Mouse (Mus musculus) intestine, embryonic 14.5 days (tissue): ENCODE results near the gene Gm21994. TPM values are rescaled to one million over a fixed set of nuclear protein-coding genes. Genes with fewer than 3 reads are reported as not detected.
"Not testable (repeated sequence)": the region's sequence is repeated elsewhere in the genome, so short reads cannot be mapped to it uniquely, and the experiment has no call there.

Source experiments
- ATAC-seq: fragments of 200-750 bp; cut with Nextera tagmentation; replicated peaks from 2 replicates; pipeline ENCODE4 v1.8.0; 2017; ENCODE audit warnings: low read depth, moderate number of reproducible peaks, moderate TSS enrichment, moderate library complexity; ENCODE audit not compliant: low FRiP score, low TSS enrichment
- DNase-seq: peaks from one replicate; pipeline ENCODE4 v3.0.0-alpha.2; 2018; ENCODE audit warnings: low spot score
- H3K27ac ChIP-seq: fragments of 300-500 bp; sonication (generic); 2 replicates; pipeline ENCODE4 v1.5.1; 2014; ENCODE audit warnings: low read depth, mild to moderate bottlenecking, control low read depth
- H3K27me3 ChIP-seq: fragments of 300-500 bp; sonication (generic); replicated peaks from 2 replicates; pipeline ENCODE4 v1.6.1; 2014; ENCODE audit warnings: low read length, control low read depth; ENCODE audit not compliant: control insufficient read depth, insufficient read depth
- H3K36me3 ChIP-seq: fragments of 300-500 bp; sonication (generic); 2 replicates; pipeline ENCODE4 v1.6.1; 2014; ENCODE audit warnings: low read length, control low read depth; ENCODE audit not compliant: control insufficient read depth, insufficient read depth
- H3K4me1 ChIP-seq: fragments of 300-500 bp; sonication (generic); replicated peaks from 2 replicates; pipeline ENCODE4 v1.6.1; 2014; ENCODE audit warnings: low read length, control low read depth, mixed read lengths; ENCODE audit not compliant: control insufficient read depth, insufficient read depth
- H3K4me2 ChIP-seq: fragments of 300-500 bp; sonication (generic); 2 replicates; pipeline ENCODE4 v1.6.1; 2014; ENCODE audit warnings: low read length
- H3K4me3 ChIP-seq: fragments of 300-500 bp; sonication (generic); 2 replicates; pipeline ENCODE4 v1.5.1; 2014; ENCODE audit warnings: low read depth, low read length, control low read depth, mixed read lengths
- H3K9ac ChIP-seq: fragments of 300-500 bp; sonication (generic); 2 replicates; pipeline ENCODE4 v1.6.1; 2014; ENCODE audit warnings: mild to moderate bottlenecking, low read length
- H3K9me3 ChIP-seq: fragments of 300-500 bp; sonication (generic); 2 replicates; pipeline ENCODE4 v1.6.1; 2016; ENCODE audit warnings: low read length, control low read depth; ENCODE audit not compliant: control insufficient read depth
- WGBS: fragments of 180-500 bp; shearing (Covaris S2); extraction: QIAGEN DNeasy Blood & Tissue Kit; methylation state at CpG from one replicate; pipeline ENCODE4 v1.1.7; 2014; 5-methylcytosine and 5-hydroxymethylcytosine counted together
- polyA plus RNA-seq: library from polyadenylated mRNA; unstranded; fragments of >200 nt; fragmentation: Nextera tagmentation; extraction: Ambion mirVana; gene quantifications from 2 replicates; pipeline ENCODE4 v1.2.1, GENCODE M21; 2014

The Gm21994 gene
- 3.9 and 4.2 TPM in 2 replicates for polyA plus RNA-seq

- not testable (repeated sequence) for H3K9ac ChIP-seq, ATAC-seq, H3K4me2 ChIP-seq, H3K27me3 ChIP-seq, H3K4me3 ChIP-seq, H3K9me3 ChIP-seq, H3K36me3 ChIP-seq, H3K4me1 ChIP-seq, H3K27ac ChIP-seq, DNase-seq
- WGBS = 54% methylated on average over 2 of the region's 2 CpGs
Observed at GRCm38 (mm10) chr2:150255491-150255890, at the start of gene Gm21994. Gene Gm21994 (minus strand): TSS chr2:150255591.

GRCm38 (mm10) chr2:150299096-150299495 is 43.7 kb upstream of the Gm21994 start:
- H3K4me1 ChIP-seq = no peaks in the 10 kb centered on the region
- 50% methylated on average over 1 of the region's 1 CpGs for WGBS
- no peak overlapping the region for H3K9ac ChIP-seq
- H3K4me3 ChIP-seq = no peak overlapping the region
- no peaks in the 10 kb centered on the region for H3K27me3 ChIP-seq
- no peaks in the 10 kb centered on the region for H3K36me3 ChIP-seq
- H3K9me3 ChIP-seq = no peaks in the 10 kb centered on the region
- no peak overlapping the region for H3K4me2 ChIP-seq
- no peak overlapping the region for H3K27ac ChIP-seq
- no peak for ATAC-seq
- no peak for DNase-seq

- Histone ChIP-seq H3K27me3 (no peaks in the 10 kb centered on the region), H3K4me3 (no peak overlapping the region), H3K9me3 (no peaks in the 10 kb centered on the region), H3K4me2 (no peak overlapping the region), H3K36me3 (no peaks in the 10 kb centered on the region), H3K27ac (no peak overlapping the region), H3K4me1 (no peaks in the 10 kb centered on the region), H3K9ac (no peak overlapping the region)
- 81% methylated on average over 6 of the region's 6 CpGs for WGBS
- no peak for DNase-seq
- no peak for ATAC-seq
Observed at GRCm38 (mm10) chr2:150293669-150294068, 38.3 kb upstream of the Gm21994 start.

DNA sequence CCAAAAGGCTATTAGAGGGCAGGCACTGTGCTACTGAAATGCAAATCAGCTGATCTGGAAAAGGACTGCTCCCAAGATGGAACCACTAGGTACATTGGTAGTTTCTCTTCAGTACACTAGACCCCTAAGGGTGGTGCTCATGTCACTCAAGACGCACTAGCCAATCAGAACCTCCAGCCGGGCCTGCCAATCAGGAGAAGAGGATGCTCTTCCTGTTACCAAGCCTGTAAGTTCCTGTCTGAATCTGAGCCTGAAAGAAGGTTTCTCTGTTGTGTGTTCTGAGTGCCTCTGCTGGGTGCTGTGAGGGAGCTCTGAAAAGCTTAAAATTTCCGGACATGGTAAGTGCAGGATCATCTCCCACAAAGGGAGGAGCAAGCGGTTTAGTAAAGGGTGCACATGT is 1.9 kb upstream of the Gm21994 start, which contains the start of gene Gm14124:
Gene Gm14124, plus strand, starts transcription at position 227 of the 400 bp plus-strand sequence.
- not testable (repeated sequence) for H3K27me3 ChIP-seq, H3K9me3 ChIP-seq, H3K4me1 ChIP-seq, H3K36me3 ChIP-seq, H3K4me2 ChIP-seq, H3K27ac ChIP-seq, H3K9ac ChIP-seq, ATAC-seq, DNase-seq, H3K4me3 ChIP-seq
- WGBS = 77% methylated on average over 4 of the region's 4 CpGs

DNA sequence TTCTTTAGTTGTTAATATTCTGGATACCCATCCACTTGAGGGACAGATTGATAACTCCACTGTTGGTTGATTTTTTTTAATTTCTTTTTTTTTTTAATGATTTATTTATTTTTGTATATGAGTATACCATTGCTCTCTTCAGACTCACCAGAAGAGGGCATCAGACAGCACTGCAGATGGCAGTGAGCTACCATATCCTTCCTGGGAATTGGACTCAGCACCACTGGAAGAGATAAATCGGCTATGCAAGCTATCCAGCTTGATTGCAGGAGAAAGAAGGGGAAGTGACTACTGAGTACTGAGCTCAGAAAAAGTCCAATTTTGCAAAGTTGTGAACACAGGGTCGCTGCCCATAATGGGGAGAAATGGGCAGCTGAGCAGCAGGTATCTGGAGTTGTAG is 1.5 kb upstream of the Gm21994 start:
- WGBS = 60% methylated on average over 2 of the region's 2 CpGs
- H3K9ac ChIP-seq, H3K27me3 ChIP-seq, H3K4me2 ChIP-seq, ATAC-seq, DNase-seq, H3K9me3 ChIP-seq, H3K27ac ChIP-seq, H3K36me3 ChIP-seq, H3K4me3 ChIP-seq, H3K4me1 ChIP-seq: not testable (repeated sequence)

- ATAC-seq (no peak), DNase-seq (no peak)
- H3K4me3 ChIP-seq = no peak overlapping the region
- H3K27me3 ChIP-seq = no peaks in the 10 kb centered on the region
- no peak overlapping the region for H3K4me2 ChIP-seq
- WGBS = 94% methylated on average over 2 of the region's 2 CpGs
- H3K36me3 ChIP-seq = 0 out of 2 replicates have a peak, but pooled peaks cover 6% of the 10 kb centered on the region
- no peak overlapping the region for H3K9ac ChIP-seq
- no peak overlapping the region for H3K27ac ChIP-seq
- H3K9me3 ChIP-seq = peaks cover 17% of the 10 kb centered on the region
- H3K4me1 ChIP-seq = no peaks in the 10 kb centered on the region
Observed at GRCm38 (mm10) chr2:150243211-150243610, 12.2 kb downstream of the Gm21994 start.

DNA sequence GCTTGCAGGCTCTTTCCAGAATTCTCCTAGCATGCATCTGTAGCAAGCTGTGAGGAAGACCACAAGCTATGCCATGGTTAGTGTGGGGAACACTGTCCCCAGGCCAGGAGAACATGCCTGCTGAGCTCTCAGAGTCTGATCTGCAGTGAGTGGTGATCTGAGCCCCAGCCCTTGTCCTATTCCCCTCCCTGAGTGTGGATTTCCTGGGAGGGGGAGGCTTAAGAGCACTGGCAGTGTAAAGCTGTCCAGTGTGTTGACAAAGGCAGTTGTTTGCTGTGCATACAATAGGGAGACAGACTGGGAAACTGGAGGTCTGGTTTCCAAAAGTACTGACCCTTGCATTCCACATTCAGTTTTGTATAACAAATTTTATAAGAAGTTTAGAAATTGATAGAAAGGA is 32.1 kb downstream of the Gm21994 start:
- H3K9ac ChIP-seq, H3K27ac ChIP-seq, H3K4me2 ChIP-seq, H3K4me3 ChIP-seq, H3K4me1 ChIP-seq, H3K36me3 ChIP-seq, DNase-seq, H3K9me3 ChIP-seq, H3K27me3 ChIP-seq: not testable (repeated sequence)
- 0 out of 2 replicates have a peak, but pooled peaks have one; percentile 28 for ATAC-seq

DNA sequence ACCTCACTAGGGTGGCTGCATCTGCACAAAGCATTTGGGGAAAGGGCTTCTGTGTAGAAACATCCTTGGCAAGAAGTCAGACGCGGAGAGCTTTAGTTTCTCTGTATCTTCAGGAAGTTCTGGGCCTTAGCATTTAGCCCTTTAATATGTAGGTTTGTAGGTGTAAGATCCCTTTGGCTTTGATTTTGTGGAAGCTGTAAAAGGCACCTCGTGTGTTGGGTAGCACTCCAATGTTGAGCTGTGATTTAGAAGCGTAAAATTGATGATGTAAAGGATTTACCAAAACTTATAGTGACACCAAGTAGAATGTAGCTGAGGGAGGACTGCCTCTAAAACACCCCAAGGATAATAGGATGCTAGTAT is 37.0 kb downstream of the Gm21994 start:
- not testable (repeated sequence) for DNase-seq, H3K9me3 ChIP-seq, H3K4me1 ChIP-seq, H3K36me3 ChIP-seq, H3K27me3 ChIP-seq
- H3K27ac ChIP-seq = peak overlapping the region; percentile 75
- peak overlapping the region; percentile 35; the same call in 1 of the 2 replicates for H3K9ac ChIP-seq
- H3K4me2 ChIP-seq = peak overlapping the region; percentile 45
- ATAC-seq = peak; percentile 12; the same call in 1 of the 2 replicates
- 12% methylated on average over 3 of the region's 4 CpGs for WGBS
- H3K4me3 ChIP-seq = peak overlapping the region; percentile 31

- WGBS = 3% methylated on average over 15 of the region's 15 CpGs
- not testable (repeated sequence) for H3K9me3 ChIP-seq, H3K27me3 ChIP-seq, H3K36me3 ChIP-seq, H3K4me1 ChIP-seq
- peak within 1 kb of the TSS; percentile 31 for H3K4me3 ChIP-seq
- H3K4me2 ChIP-seq = peak within 1 kb of the TSS; percentile 45
- peak within 1 kb of the TSS; percentile 35; the same call in 1 of the 2 replicates for H3K9ac ChIP-seq
- peak; percentile 100 for ATAC-seq
- H3K27ac ChIP-seq = peak within 1 kb of the TSS; percentile 75
- DNase-seq = peak; percentile 86
Observed at GRCm38 (mm10) chr2:150217600-150218362, 37.6 kb downstream of the Gm21994 start, which contains the start of gene Zfp937. Gene Zfp937 (plus strand): TSS chr2:150218073.
